Mouse (Mus musculus) limb, embryonic 14.5 days (tissue): ENCODE measurements around the gene Marf1. TPM values are rescaled to one million over a fixed set of nuclear protein-coding genes. Genes with fewer than 3 reads are reported as not detected.
A peak's percentile ranks its signal among the peaks of the same experiment; 100 is the strongest.

Source experiments
- ATAC-seq: fragments of 200-750 bp; cut with Nextera tagmentation; 2 replicates; pipeline ENCODE4 v1.8.0; 2017; ENCODE audit warnings: low read depth, moderate number of reproducible peaks, moderate TSS enrichment; ENCODE audit not compliant: low FRiP score
- DNase-seq: peaks from one replicate; pipeline ENCODE4 v3.0.0-alpha.2; 2015; ENCODE audit warnings: low spot score
- H3K27ac ChIP-seq: fragments of 300-500 bp; sonication (generic); replicated peaks from 2 replicates; pipeline ENCODE4 v1.5.1; 2014; ENCODE audit warnings: low read depth, mild to moderate bottlenecking, low read length, moderate library complexity, mixed read lengths
- H3K27me3 ChIP-seq: fragments of 300-500 bp; sonication (generic); 2 replicates; pipeline ENCODE4 v1.6.1; 2014; ENCODE audit warnings: low read length, mixed read lengths; ENCODE audit not compliant: control insufficient read depth, insufficient read depth
- H3K36me3 ChIP-seq: fragments of 300-500 bp; sonication (generic); 2 replicates; pipeline ENCODE4 v1.6.1; 2014; ENCODE audit warnings: mild to moderate bottlenecking, low read length, moderate library complexity, mixed read lengths; ENCODE audit not compliant: control insufficient read depth, insufficient read depth
- H3K4me1 ChIP-seq: fragments of 300-500 bp; sonication (generic); 2 replicates; pipeline ENCODE4 v1.6.1; 2014; ENCODE audit warnings: antibody characterized with exemption, low read length, mixed read lengths; ENCODE audit not compliant: control insufficient read depth, insufficient read depth
- H3K4me2 ChIP-seq: fragments of 300-500 bp; sonication (generic); replicated peaks from 2 replicates; pipeline ENCODE4 v1.6.1; 2014; ENCODE audit warnings: low read depth, mild to moderate bottlenecking, low read length, moderate library complexity; ENCODE audit not compliant: severe bottlenecking
- H3K4me3 ChIP-seq: fragments of 300-500 bp; sonication (generic); replicated peaks from 2 replicates; pipeline ENCODE4 v1.5.1; 2014; ENCODE audit warnings: low read length
- H3K9ac ChIP-seq: fragments of 300-500 bp; sonication (generic); 2 replicates; pipeline ENCODE4 v1.6.1; 2014; ENCODE audit warnings: mild to moderate bottlenecking, low read depth, low read length, moderate library complexity; ENCODE audit not compliant: severe bottlenecking
- H3K9me3 ChIP-seq: fragments of 300-500 bp; sonication (generic); 2 replicates; pipeline ENCODE4 v1.6.1; 2016; ENCODE audit warnings: low read length; ENCODE audit not compliant: control insufficient read depth
- POLR2A ChIP-seq: fragments of 200-500 bp; IDR thresholded peaks from 2 replicates; pipeline ENCODE4 v1.8.0; 2012; ENCODE audit warnings: inconsistent platforms, mild to moderate bottlenecking, moderate library complexity, borderline replicate concordance; ENCODE audit not compliant: insufficient read depth, insufficient read length; ENCODE audit errors: extremely low read depth
- WGBS: fragments of 180-500 bp; shearing (Covaris S2); extraction: QIAGEN DNeasy Blood & Tissue Kit; methylation state at CpG from one replicate; pipeline ENCODE4 v1.1.7; 2014; 5-methylcytosine and 5-hydroxymethylcytosine counted together
- polyA plus RNA-seq, 2 experiments: library from polyadenylated mRNA; depleted of rRNA in 1 of 2; stranded (reverse) in 1 of 2; unstranded in 1 of 2; fragments of >200 nt; fragmentation: Nextera tagmentation in 1 of 2; extraction: Ambion mirVana in 1 of 2; gene quantifications; 2 replicates each; pipeline versions ENCODE4 v1.2.1 to v1.2.3; 2012 to 2014

Marf1 gene
- 19.3 and 20.0 TPM in 2 replicates for polyA plus RNA-seq (2012; rRNA removed)
- polyA plus RNA-seq (2014; fragmentation: Nextera tagmentation; extraction: Ambion mirVana), result 17.8 and 20.6 TPM in 2 replicates

- Histone ChIP-seq H3K4me1 (peaks cover 19% of the 10 kb centered on the region), H3K27me3 (no peaks in the 10 kb centered on the region), H3K4me3 (peak within 1 kb of the TSS; percentile 71), H3K9me3 (no peaks in the 10 kb centered on the region), H3K9ac (peak within 1 kb of the TSS; percentile 86), H3K27ac (peak within 1 kb of the TSS; percentile 81), H3K4me2 (peak within 1 kb of the TSS; percentile 72), H3K36me3 (peaks cover 6% of the 10 kb centered on the region)
- ATAC-seq (peak; percentile 90), DNase-seq (peak; percentile 94)
- peak; percentile 96; the same call in 1 of the 2 replicates for TF ChIP-seq POLR2A
- under 1% methylated on average over 25 of the region's 43 CpGs for WGBS
Measured at GRCm38 (mm10) chr16:14162988-14163416, at the start of gene Marf1, which contains the start of gene Nde1. Gene Marf1, minus strand, starts transcription at chr16:14163351. Gene Nde1, plus strand, starts transcription at chr16:14163275.

DNA sequence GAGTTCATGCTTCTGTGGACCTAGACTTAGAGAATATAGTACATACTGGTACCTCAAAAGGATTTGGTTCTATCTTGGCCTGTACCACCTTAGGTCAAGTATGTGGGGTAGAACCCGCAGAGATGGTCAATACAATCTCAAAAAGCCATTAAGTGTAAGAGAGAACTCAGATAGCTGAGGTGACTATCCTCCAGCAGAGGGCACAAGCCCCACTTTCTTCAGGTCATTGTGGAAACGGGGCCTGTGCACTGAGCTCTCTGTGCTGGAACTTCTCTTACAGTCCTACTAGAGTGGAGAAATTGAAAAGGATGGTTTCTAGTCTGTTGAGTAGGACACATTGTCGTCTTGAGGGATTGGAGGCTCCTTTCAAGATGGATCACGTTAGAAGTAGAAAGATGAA is 35.6 kb upstream of the Marf1 start:
- Histone ChIP-seq H3K4me1 (no peaks in the 10 kb centered on the region), H3K27ac (no peak overlapping the region), H3K9me3 (no peaks in the 10 kb centered on the region), H3K27me3 (no peaks in the 10 kb centered on the region), H3K36me3 (no peaks in the 10 kb centered on the region), H3K9ac (no peak overlapping the region), H3K4me3 (no peak overlapping the region), H3K4me2 (no peak overlapping the region)
- no peak for DNase-seq
- ATAC-seq, result no peak
- WGBS, result 71% methylated on average over 4 of the region's 4 CpGs
- TF ChIP-seq POLR2A, result no peak

- Histone ChIP-seq H3K27me3 (no peaks in the 10 kb centered on the region), H3K36me3 (peaks cover 28% of the 10 kb centered on the region), H3K9ac (no peak overlapping the region), H3K4me2 (no peak overlapping the region), H3K4me1 (no peaks in the 10 kb centered on the region), H3K27ac (no peak overlapping the region), H3K4me3 (no peak overlapping the region), H3K9me3 (no peaks in the 10 kb centered on the region)
- DNase-seq (peak; percentile 29), ATAC-seq (no peak)
- 42% methylated on average over 1 of the region's 1 CpGs for WGBS
- TF ChIP-seq POLR2A, result no peak
Measured at GRCm38 (mm10) chr16:14195427-14195826, 32.3 kb upstream of the Marf1 start.

- no peak for TF ChIP-seq POLR2A
- WGBS, result 72% methylated on average over 9 of the region's 9 CpGs
- no peaks in the 10 kb centered on the region for H3K4me1 ChIP-seq
- ATAC-seq, result no peak
- no peaks in the 10 kb centered on the region for H3K27me3 ChIP-seq
- no peak overlapping the region for H3K27ac ChIP-seq
- no peak for DNase-seq
- no peak overlapping the region for H3K4me3 ChIP-seq
- H3K4me2 ChIP-seq, result no peak overlapping the region
- no peaks in the 10 kb centered on the region for H3K9me3 ChIP-seq
- no peak overlapping the region for H3K9ac ChIP-seq
- H3K36me3 ChIP-seq, result peaks cover 39% of the 10 kb centered on the region
Measured at GRCm38 (mm10) chr16:14194164-14194950, 31.2 kb upstream of the Marf1 start.

DNA sequence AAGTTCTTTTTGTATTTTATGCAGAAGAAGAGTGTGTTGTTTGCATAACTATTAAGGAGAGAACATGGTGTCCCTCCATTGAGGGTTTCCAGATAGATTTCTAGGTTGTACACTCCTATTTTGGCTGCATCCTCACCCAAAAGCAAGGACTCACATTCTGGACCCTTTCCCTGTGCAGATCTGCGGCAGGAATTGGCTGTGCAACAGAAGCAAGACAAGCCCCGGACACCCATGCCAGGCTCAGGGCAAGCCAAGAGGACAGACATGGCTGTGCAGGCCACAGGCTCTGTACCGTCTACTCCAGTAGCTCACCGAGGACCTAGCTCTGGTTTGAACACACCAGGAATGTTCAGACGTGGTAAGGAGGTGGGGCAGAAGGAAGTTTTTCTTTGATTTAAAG is 22.4 kb upstream of the Marf1 start:
- Histone ChIP-seq H3K4me3 (no peak overlapping the region), H3K4me1 (no peaks in the 10 kb centered on the region), H3K27ac (no peak overlapping the region), H3K9ac (no peak overlapping the region), H3K4me2 (no peak overlapping the region), H3K9me3 (no peaks in the 10 kb centered on the region), H3K27me3 (no peaks in the 10 kb centered on the region), H3K36me3 (peaks cover 97% of the 10 kb centered on the region)
- no peak for ATAC-seq
- DNase-seq, result no peak
- TF ChIP-seq POLR2A, result no peak
- WGBS, result 93% methylated on average over 5 of the region's 5 CpGs
